Mouse (Mus musculus) left cerebral cortex, adult 8-10 months (tissue): ENCODE measurements around the gene Clint1. TPM values are rescaled to one million over a fixed set of nuclear protein-coding genes. Genes with fewer than 3 reads are reported as not detected.

Experiments used
- DNase-seq, 2 experiments: peaks; one replicate each; pipeline ENCODE4 v3.0.0; 2022; ENCODE audit warnings: low spot score in 2 of 2
- total RNA-seq, 4 experiments: library from RNA; stranded (reverse); gene quantifications; 2 replicates each; pipeline ENCODE4 v1.2.4; 2022

The Clint1 gene
- 10 to 100 TPM; 47.4 to 51.5 (median 48.0) TPM for total RNA-seq

DNA sequence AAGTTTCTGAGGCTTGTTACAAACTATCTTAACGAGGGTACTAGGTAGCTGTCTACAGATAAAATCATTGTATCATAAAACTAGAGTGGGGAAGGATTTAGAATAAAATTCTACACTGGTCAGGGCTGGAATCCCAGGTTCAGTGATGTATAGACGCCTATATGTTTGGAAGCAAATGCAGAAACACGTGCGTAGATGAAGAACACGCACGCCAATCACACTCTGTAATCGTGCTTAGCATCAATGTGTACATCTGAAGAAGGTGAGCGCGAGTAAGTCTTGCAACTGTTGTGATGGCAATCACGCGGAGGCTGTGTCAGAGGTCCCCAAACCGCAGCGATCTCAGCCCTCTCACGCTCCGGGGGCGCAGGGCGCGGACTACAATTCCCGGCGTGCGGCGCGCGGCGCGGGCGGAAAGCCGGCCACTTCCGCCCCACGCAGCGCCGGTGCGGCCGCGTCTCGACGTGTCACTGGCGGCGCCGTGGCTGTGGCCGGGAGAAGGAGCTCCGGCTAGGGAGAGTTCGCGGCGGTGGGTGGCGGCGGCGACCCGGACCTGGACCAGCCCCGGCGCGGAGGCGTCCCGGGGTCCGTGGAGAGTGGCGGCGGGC is at the start of gene Clint1:
Clint1 (plus strand) TSS at position 536 of the 608 bp plus-strand sequence.
- peak; percentile 76 for DNase-seq

DNA sequence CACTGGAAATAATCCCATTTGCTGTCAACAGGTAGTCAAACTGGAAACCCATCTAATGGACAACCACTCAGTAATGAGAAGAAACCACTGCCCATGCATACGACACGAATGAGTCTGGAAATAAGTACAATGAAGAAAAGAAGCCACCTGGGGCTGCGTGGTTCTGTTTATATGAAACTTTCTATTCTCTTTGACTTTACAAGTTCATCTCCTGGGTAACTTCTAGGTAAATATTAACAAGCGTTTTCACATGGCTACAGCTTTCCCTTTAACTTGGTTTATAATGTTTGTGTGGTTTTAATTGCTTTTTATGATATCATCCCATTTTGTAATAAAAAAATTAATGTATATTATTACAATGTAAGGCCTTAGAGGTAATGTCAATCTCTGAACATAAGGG is 47.8 kb upstream of the Clint1 start:
- no peak for DNase-seq

DNA sequence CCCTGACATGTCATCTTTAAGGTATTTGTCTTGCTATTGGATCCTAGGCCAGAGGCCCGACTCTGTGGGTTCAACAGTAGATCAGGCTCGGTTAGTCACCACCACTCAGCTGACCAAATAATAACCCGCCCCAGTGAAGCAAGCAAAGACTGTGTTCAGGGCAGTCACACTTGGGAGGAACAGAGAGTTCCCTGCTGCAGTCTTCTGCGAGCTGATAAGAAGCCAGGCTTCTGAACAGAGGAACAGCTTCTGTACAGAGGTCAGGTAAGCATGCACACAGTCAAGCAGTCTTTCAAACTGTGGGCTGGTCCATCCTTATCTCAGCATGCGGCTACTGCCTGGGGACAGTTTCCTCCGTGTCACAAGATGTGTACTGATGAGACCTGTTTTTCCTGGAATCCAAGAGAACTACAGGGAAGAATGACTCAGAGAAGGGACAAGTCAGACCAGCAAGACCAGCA is 46.5 kb upstream of the Clint1 start:
- DNase-seq: no peak

DNA sequence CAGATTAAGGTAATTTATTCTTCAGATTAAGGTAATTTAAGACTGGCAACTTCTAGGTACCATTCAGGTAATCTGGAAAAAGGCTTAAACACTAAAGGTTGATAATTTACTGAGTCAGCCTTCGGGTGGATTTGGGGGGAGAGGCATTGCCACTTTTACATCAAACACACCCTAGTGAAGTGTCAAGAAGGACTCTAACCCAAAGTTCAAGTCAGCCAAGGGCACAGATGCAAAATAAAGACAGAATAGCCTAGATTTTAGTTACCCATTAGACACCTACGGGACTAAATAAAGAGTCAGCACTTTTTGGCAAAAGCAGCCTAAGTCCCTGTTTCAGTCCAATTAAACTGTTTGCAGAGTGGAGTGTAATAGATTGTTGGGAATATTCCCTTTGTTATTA is 46.0 kb upstream of the Clint1 start:
- no peak for DNase-seq

DNA sequence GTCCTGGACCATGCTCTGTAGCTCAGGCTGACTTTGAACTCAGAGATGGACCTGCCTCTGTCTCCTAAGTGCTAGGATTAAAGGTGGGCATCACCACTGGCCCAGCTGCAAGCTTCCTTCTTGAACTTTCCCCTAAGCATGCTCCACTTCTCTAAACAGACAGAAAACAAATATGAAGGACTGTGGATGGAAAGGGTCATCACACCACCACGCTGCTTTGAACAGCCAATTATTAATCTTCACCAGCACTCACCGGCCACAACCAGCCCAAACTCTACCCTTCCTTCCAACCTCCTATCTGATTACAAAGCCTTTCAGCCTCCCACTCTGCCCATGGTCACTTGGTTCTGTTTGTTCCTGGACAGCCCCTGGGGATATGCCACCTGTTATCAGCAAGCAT is 45.6 kb upstream of the Clint1 start:
- DNase-seq: no peak

DNA sequence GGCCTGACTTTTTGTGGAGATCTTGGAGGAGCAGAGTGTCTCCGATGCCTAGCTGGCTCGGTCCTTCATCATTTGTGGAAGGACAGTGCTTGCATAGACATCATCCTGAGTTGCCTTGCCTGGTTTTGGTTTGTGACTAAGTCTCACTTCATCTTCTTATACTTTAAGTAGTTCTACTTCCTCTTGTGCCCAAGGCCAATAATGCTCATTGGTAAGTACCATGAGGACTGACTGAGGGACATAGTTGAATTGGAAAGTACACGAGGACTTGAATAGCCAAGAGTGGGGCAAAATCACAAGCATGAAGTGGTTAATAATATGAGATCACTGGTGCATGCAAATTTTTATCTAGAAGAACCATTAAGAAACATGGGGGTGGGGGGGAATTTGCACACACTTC is 45.0 kb upstream of the Clint1 start:
- no peak for DNase-seq

DNA sequence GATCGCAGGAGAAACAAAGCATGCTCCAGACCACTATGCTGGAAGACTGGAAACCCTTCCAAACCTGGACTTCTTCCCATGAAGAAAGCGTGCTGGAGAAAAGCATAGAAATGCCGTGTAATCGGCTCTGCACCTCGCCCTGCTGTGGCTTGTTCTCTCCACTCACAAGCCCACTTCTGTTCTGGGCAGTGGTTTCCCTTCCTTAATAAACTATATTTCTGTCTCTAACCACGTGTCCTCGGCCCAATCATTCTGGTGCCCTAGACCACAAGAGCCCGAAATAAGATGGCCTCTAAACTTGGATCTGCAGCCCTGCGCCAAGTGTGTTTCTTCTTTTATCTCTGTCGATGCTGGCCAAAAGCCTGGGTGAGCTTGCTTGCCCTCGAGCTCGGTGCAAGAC is 44.0 kb upstream of the Clint1 start:
- DNase-seq: no peak

DNA sequence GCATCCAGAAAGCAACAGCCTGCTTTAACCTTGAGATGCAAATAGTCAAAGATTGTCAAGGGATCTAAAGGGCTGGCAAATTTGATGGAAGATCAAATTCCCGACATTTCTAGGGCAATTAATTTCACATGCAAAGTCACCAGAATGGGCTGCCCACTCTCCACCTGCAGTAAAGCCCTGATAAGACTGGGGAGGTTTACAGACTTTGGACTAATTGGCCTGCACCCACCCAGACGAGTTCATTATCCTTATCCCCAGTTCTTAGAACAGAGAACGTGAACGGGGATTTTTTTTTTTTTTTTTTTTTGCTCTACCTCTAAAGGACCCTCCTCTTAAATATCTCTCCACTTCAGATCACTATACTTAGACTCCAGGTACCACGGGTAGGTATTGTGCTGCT is 42.4 kb upstream of the Clint1 start:
- no peak for DNase-seq

DNA sequence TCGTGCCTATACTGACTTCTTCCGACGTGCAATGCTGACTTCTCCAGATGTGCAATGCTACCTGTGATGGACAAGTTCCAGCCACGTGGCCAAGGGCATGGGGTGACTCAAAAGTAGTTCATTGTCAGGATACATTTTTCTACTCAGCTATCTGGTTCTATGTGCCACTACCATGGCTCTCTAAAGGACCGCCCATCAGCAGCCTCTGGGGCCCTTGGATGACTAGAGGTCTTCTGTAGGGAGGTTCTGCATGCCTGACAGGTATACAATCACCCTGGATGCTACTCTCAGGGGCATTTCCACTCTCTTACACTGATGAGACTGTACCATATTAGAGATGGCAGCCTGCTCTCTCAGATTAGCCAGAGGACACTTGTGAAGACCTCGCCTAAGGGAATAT is 41.8 kb upstream of the Clint1 start:
- DNase-seq: no peak

DNA sequence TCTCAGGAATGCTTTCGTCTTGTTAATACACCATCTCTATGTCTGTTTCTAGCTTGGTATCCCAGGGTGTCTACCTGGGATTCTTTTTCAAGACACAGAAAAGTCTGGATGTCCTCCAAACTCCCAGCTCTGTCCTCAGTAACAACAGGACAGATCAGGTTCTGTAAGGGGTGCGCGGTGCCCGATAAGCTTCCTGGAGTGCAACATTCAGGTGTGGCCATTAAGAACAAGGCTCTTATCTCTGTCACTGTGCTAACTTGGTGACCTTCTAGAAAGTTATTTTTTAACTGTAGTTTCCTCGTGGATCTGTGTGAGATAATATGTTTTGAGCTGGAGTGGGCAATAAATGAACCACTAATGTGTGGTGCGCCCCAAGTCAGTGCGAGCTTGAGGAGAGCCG is 41.0 kb upstream of the Clint1 start:
- DNase-seq: no peak

DNA sequence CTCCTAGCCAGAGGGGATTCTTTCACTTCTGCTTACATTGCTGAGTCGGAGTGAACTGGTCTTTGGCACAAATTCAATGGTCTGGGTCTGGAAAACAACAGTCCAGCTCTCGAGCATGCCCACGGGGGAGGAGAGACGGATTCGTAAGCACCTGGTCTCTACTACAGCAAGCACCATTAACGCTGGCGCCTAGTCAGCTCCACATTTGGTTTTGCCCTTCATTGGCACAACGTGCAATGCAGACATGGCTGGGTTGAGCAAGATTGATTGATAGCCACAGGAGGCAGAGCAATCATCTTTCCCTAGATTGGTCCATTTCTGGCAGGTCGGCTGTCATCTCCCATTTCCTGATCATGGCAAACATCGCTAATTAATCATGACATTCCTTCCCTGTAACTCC is 36.2 kb upstream of the Clint1 start:
- DNase-seq: no peak

DNA sequence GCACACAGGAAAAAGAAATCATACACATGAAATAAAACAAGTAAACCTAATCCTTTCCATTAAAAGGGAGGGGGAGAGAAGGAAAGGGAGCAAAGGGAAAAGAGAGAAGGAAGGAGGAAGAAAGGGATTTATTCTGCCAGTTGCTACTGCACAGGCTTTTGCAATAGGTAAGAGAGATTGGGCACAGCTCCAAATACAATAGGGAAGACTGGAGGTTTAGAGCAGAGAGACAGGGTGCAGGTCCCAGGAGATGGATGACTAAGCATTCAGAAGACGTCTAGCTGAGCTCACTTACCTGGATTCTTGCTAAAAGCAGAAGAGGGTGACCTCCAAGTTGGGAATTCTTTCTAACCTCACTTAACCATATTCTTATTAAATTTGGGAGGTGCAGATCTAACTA is 35.1 kb upstream of the Clint1 start:
- DNase-seq: no peak

DNA sequence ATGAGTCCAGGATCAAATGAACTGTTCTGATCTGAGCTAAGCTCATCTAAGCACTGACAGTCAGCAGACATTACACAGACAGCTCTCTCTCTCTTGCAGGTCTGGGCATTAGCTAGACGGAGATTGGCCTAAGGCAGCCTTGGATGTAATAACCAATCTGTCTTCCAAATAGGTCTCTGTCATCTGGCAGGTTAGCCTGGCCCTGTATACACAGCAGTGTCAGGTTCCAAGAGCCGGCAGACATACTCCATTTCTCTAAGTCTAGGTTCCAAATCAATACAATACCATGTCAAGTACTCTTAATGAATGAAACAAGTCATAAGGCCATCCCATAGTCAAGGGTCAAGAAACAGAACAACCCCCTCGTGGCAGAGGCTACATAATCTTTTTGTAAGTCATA is 33.9 kb upstream of the Clint1 start:
- no peak for DNase-seq

DNA sequence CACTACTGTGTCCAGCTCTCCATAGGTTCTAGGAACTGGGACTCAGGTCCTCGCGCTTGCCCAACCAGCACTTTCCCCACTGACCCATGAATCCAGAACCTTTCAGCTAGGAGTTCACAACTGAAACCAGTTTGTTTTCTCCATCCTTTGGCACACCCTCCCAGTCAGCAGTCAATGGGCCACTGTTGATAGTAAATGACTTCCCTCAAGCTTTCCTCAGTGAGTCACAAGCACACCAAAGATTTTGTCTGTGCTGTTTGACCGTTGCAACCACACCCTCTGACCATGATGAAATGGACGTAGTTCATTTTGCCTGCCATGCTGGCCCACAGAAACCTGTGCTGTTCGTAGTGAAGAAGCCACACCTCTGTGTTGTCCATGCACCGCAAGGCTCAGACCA is 30.9 kb upstream of the Clint1 start:
- DNase-seq: no peak

DNA sequence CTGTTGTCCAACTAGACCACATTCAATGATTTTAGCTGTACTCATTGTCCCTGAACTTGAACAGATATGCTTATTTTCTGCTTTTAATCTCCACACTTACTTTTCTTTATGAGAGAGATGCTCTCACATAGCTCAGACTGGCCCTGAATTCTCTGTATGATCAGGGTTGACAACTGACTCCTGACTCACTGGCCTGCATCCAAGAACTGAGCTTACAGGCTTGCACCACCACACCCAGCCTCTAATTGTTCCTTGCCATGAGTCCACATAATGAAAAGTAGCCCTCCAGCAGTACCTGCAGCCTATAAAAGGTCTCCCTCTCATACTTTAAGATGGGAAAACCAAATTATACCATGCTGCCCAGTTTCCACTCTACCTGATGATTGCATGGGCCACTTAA is 21.7 kb upstream of the Clint1 start:
- DNase-seq: no peak

DNA sequence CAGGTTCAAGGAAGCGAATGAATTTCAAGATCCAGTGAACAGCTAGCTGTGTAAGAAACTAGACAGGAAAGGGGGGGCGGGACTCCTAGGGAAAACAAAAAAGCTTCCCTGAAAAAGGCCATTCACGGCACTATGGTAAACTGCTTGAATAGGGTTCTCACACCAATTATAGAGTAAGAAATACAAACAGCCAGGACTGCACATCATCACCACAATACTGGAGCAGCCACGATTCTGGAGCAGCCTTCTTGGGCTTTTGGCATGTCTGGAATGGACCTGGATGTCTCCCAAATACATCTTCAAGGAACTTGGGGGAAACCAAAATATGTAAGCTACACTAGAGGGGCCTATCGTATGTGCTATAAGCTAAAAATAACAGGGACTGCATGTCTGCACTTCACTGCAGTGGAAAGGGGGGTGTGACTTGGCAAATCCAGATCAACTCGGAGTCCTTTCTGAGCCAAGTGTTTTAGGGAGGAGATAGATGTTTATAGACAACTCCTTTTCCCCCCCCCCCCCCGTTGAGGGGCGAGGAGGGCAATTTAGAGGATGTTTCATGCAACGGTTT is 21.0 kb upstream of the Clint1 start:
- DNase-seq: no peak

DNA sequence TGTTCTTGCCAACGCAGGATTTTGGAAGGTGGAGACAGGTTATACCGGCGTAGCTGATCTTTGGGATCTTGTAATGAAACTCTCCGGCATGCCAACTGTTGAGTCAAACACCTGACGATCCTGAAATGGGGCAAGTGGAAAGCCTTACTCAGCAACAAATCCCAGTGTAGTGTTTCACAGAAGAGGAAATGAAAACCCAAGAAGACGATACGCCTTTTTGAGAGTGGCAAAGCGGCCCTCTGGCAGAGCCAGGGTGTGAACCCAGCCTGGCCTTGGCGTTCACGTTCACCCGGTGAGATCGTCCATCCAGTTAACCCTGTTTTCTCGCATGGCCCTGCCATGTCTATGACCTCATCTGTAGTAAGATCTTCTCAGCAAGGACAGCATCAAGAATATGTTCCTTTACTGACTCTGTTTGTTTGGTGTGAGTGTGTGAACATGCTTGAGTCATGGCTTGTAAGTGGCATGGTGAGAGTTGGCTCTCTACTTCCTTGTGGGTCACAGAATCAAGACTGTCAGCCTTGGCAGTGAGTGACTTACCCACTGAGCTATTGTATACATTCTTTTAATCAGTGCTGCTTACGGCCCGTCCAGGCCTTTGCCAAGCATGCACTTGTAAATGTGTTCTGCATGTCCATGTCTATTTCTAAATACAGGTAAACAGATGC is 20.2 kb upstream of the Clint1 start:
- no peak for DNase-seq

DNA sequence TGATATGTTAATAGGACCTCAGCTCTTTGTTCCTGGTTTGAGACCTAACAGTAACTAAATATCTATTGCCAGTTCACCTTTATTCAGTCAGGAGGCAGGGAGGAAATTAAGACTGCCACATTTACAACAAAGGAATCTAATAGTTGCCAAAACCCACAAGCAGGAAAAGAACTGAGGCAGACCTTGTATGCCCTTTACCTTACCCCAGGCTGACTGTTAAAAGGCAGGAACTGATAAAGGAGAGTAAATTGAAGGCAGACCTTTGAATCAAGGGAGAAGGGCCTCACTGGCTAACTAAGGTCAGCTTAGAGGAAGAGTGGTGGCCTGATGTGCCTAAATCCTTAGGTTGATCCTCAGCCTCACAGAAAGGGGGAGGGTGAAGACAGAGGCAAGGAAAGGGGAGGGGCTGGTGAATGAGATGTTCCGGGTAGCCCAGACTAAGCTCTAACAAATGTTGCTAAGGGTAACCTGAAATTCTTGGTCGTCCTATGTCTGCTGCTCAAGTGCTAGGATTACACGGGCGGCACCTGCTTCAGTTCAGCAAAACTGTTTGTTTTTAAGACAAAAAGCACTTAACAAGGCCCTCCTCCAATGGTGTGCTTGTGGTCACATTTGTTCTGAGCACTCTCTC is 16.1 kb upstream of the Clint1 start:
- DNase-seq: no peak

DNA sequence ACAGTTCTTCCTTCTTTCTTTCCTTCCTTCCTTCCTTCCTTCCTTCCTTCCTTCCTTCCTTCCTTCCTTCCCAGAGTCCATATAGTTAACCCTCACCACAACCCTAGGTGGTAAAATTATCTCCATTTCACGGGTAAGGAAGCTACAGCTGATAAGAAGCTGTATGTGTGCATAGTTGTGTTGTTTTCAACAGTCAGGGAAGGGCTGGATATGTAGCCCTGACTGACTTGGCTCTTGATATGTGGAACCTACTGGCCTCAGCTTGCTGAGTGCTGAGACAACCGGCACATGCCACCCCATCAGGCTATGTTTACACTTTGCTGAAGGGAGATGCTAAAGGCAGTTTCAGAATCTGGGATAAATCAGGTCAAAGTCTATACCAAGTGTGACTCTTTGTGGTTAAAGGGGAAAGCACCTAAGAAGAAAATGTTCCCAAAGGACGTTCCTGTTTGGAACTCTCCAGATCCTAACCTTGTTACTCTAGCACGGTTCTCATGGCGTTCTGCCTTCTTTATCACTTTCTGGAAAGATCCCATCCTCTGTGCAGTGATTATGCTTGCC is 14.5 kb upstream of the Clint1 start:
- no peak for DNase-seq

DNA sequence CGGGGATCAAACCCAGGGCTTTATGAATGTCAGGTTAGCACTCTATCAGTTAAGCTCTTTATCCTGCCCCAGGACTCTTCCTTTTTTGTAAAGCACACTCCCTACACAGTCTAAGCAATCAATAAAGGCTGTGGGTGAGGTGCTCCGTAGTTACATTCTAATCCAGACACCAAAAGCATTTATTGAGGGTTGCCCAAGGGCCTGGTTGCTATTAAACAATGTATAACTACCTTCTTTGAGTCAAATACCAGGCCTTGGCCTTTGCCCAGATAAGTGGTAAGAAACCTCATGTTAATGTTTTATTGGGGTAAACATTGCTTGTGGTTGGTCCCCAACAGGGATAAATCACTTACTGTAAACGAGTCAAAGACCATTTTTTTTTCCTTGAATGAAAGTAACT is 13.4 kb upstream of the Clint1 start:
- DNase-seq: no peak

DNA sequence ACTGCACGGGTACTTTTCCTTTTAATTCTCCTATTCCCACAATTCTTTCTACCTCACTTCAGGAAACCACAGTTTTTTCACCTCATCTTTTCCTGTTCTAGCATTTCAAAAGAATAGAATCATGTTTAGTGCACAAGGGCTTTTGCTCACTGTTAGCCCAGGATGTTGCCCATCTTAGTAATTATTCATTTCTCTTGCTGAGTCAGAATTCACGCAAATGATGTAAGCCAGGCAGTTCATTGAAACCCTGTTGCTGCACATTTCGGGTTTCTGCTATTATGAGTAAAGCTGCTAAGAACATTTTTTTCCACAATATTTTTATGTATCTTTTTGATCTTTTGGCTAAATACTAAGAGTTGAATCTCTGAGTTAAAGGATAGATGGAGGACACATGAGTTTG is 11.5 kb upstream of the Clint1 start:
- no peak for DNase-seq

DNA sequence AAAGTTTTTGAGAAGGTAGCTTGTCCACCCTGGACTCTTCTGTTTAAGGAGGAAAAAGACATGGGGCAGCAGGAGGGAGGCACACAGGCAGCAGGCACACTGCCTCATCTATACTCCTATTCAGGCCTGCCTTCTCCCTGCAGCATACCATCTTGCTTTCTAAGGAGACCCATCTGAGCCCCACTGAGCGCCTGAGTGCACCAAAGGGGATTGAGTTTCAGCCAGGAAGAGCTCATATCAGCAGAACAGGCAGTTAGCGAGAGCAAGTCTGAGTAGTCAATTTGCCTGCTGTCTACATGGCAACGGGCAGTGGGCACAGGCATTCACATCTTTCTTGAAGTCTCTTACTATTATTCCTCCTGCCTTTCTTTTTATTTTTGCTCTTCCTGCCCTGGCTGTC is 5.8 kb upstream of the Clint1 start:
- DNase-seq: no peak
